Mouse (Mus musculus) liver, adult 2 months (tissue): ENCODE measurements at regions not wholly inside any gene's neighbourhood (a gene's known extent, or its start where the extent isn't known, plus 50 kb on each side); places are given as distances from the start of the nearest gene placed in this dataset.

ENCODE experiments used
- CTCF ChIP-seq: fragments of 200-500 bp; IDR thresholded peaks from 2 replicates; pipeline ENCODE4 v1.5.1; 2011; ENCODE audit warnings: low read depth, low read length, control low read depth
- POLR2A ChIP-seq: fragments of 200-500 bp; IDR thresholded peaks from 2 replicates; pipeline ENCODE4 v1.6.1; 2011; ENCODE audit warnings: low read length, control low read depth; ENCODE audit not compliant: insufficient read depth; ENCODE audit errors: extremely low read depth

GRCm38 (mm10) chr10:92314606-92315005 is 407.6 kb downstream of the Nedd1 start:
- TF ChIP-seq CTCF (no peak), POLR2A (no peak)
